Mouse (Mus musculus): ENCODE measurements around the gene Appl2.

Gene Appl2

GRCm38 (mm10) chr10:83565449-83566441 is 82.8 kb downstream of the Appl2 start:
- DNase-seq (ENCODE audit: low spot score): no peak

- no peak for DNase-seq (ENCODE audit: low spot score)
Measured at GRCm38 (mm10) chr10:83563005-83563404, 85.5 kb downstream of the Appl2 start.
